Mouse (Mus musculus) limb, embryonic 12.5 days (tissue): ENCODE measurements around the gene Tmem129. TPM values are rescaled to one million over a fixed set of nuclear protein-coding genes. Genes with fewer than 3 reads are reported as not detected.

ENCODE experiments used
- ATAC-seq: fragments of 200-750 bp; cut with Nextera tagmentation; 2 replicates; pipeline ENCODE4 v1.8.0; 2017; ENCODE audit warnings: low read depth, moderate TSS enrichment; ENCODE audit not compliant: insufficient number of reproducible peaks, insufficient read depth, low FRiP score, low TSS enrichment
- H3K27ac ChIP-seq: fragments of 300-500 bp; sonication (generic); 2 replicates; pipeline ENCODE4 v1.5.1; 2016; ENCODE audit warnings: mild to moderate bottlenecking, moderate library complexity
- H3K27me3 ChIP-seq: fragments of 300-500 bp; sonication (generic); 2 replicates; pipeline ENCODE4 v1.6.1; 2016; ENCODE audit warnings: mild to moderate bottlenecking, moderate library complexity
- H3K36me3 ChIP-seq: fragments of 300-500 bp; sonication (generic); 2 replicates; pipeline ENCODE4 v1.6.1; 2016; ENCODE audit warnings: mild to moderate bottlenecking, moderate library complexity
- H3K4me1 ChIP-seq: fragments of 300-500 bp; sonication (generic); replicated peaks from 2 replicates; pipeline ENCODE4 v1.6.1; 2016
- H3K4me2 ChIP-seq: fragments of 300-500 bp; sonication (generic); 2 replicates; pipeline ENCODE4 v1.6.1; 2016; ENCODE audit warnings: mild to moderate bottlenecking, moderate library complexity
- H3K4me3 ChIP-seq: fragments of 300-500 bp; sonication (generic); replicated peaks from 2 replicates; pipeline ENCODE4 v1.5.1; 2016; ENCODE audit warnings: mild to moderate bottlenecking
- H3K9ac ChIP-seq: fragments of 300-500 bp; sonication (generic); replicated peaks from 2 replicates; pipeline ENCODE4 v1.6.1; 2016; ENCODE audit warnings: mild to moderate bottlenecking, moderate library complexity
- H3K9me3 ChIP-seq: fragments of 300-500 bp; sonication (generic); 2 replicates; pipeline ENCODE4 v1.6.1; 2016; ENCODE audit warnings: mild to moderate bottlenecking, moderate library complexity
- WGBS: fragments of 180-500 bp; shearing (Covaris S2); methylation state at CpG from one replicate; pipeline ENCODE4 v1.1.7; 2016; 5-methylcytosine and 5-hydroxymethylcytosine counted together
- polyA plus RNA-seq: library from polyadenylated mRNA; unstranded; fragments of >200 nt; fragmentation: Nextera tagmentation; extraction: Ambion mirVana; gene quantifications from 2 replicates; pipeline ENCODE4 v1.2.1, GENCODE M21; 2016

Tmem129 gene
- polyA plus RNA-seq, 1 experiment from 2014 or later = 41.9 TPM

GRCm38 (mm10) chr5:33611795-33612194 is 46.4 kb downstream of the Tmem129 start:
- ATAC-seq = no peak
- Histone ChIP-seq H3K4me3 (no peak overlapping the region), H3K4me2 (no peak overlapping the region), H3K4me1 (no peaks in the 10 kb centered on the region), H3K27ac (no peak overlapping the region), H3K27me3 (no peaks in the 10 kb centered on the region), H3K9ac (no peak overlapping the region), H3K9me3 (no peaks in the 10 kb centered on the region), H3K36me3 (peaks cover 76% of the 10 kb centered on the region)
- 85% methylated on average over 1 of the region's 1 CpGs for WGBS

GRCm38 (mm10) chr5:33609226-33609625 is 49.0 kb downstream of the Tmem129 start:
- Histone ChIP-seq H3K4me3 (no peak overlapping the region), H3K4me1 (no peaks in the 10 kb centered on the region), H3K9me3 (no peaks in the 10 kb centered on the region), H3K36me3 (peaks cover 87% of the 10 kb centered on the region), H3K27ac (no peak overlapping the region), H3K4me2 (no peak overlapping the region), H3K27me3 (no peaks in the 10 kb centered on the region), H3K9ac (no peak overlapping the region)
- no peak for ATAC-seq
- 97% methylated on average over 1 of the region's 1 CpGs for WGBS

- 95% methylated on average over 15 of the region's 15 CpGs for WGBS
- Histone ChIP-seq H3K27me3 (no peaks in the 10 kb centered on the region), H3K9me3 (no peaks in the 10 kb centered on the region), H3K36me3 (peaks cover 89% of the 10 kb centered on the region), H3K4me2 (no peak overlapping the region), H3K27ac (no peak overlapping the region), H3K4me3 (no peak overlapping the region), H3K4me1 (no peaks in the 10 kb centered on the region), H3K9ac (no peak overlapping the region)
- ATAC-seq = no peak
These were observed 50.8 kb downstream of the Tmem129 start for GRCm38 (mm10) chr5:33607434-33607833.

- Histone ChIP-seq H3K4me1 (no peaks in the 10 kb centered on the region), H3K9ac (no peak overlapping the region), H3K36me3 (peaks cover 88% of the 10 kb centered on the region), H3K9me3 (no peaks in the 10 kb centered on the region), H3K4me3 (no peak overlapping the region), H3K4me2 (no peak overlapping the region), H3K27ac (no peak overlapping the region), H3K27me3 (no peaks in the 10 kb centered on the region)
- 83% methylated on average over 7 of the region's 7 CpGs for WGBS
- ATAC-seq = no peak
These were observed 51.6 kb downstream of the Tmem129 start for GRCm38 (mm10) chr5:33606631-33607030.

- no peak overlapping the region for H3K4me3 ChIP-seq
- no peak overlapping the region for H3K27ac ChIP-seq
- 79% methylated on average over 5 of the region's 5 CpGs for WGBS
- H3K36me3 ChIP-seq = peaks cover 93% of the 10 kb centered on the region
- H3K9me3 ChIP-seq = no peaks in the 10 kb centered on the region
- no peak overlapping the region for H3K9ac ChIP-seq
- no peaks in the 10 kb centered on the region for H3K27me3 ChIP-seq
- no peaks in the 10 kb centered on the region for H3K4me1 ChIP-seq
- no peak for ATAC-seq
- H3K4me2 ChIP-seq = no peak overlapping the region
These were observed 52.9 kb downstream of the Tmem129 start for GRCm38 (mm10) chr5:33605314-33605713.

Other genes starting within 250 kb of the Tmem129 start
- gene Nkx1-1, start 224.4 kb downstream of the Tmem129 start, polyA plus RNA-seq = not detected in 2 replicates
- gene Fam53a, start 28.8 kb downstream of the Tmem129 start, polyA plus RNA-seq = 71.5 and 78.8 TPM in 2 replicates
- gene Gm9903, start 28.5 kb downstream of the Tmem129 start, polyA plus RNA-seq = 0.46 and 0.74 TPM in 2 replicates
- gene Slbp, start 5.8 kb downstream of the Tmem129 start, polyA plus RNA-seq = 307 and 311 TPM in 2 replicates
- 258 and 275 TPM in 2 replicates for gene Tacc3, start 288 bp downstream of the Tmem129 start, polyA plus RNA-seq
- 24.5 and 28.0 TPM in 2 replicates for gene Fgfr3, start 63.3 kb upstream of the Tmem129 start, polyA plus RNA-seq
- gene Letm1, start 124.4 kb upstream of the Tmem129 start, polyA plus RNA-seq = 55.7 and 56.6 TPM in 2 replicates
- 69.6 and 70.5 TPM in 2 replicates for gene Nsd2, start 162.3 kb upstream of the Tmem129 start, polyA plus RNA-seq